Mouse (Mus musculus) hematopoietic stem cell, adult 5-6 weeks (primary cell): ENCODE measurements around the gene Ovol1. TPM values are rescaled to one million over a fixed set of nuclear protein-coding genes. Genes with fewer than 3 reads are reported as not detected.

Source experiments
- ATAC-seq, 2 experiments: fragments of 125-278 bp in 1 of 2; replicated peaks in 1 of 2; 2 replicates each; pipeline ENCODE4 v1.8.0; 2016 to 2017; ENCODE audit warnings: inconsistent platforms in 2 of 2, mild to moderate bottlenecking in 2 of 2, moderate number of reproducible peaks in 2 of 2, low read depth in 1 of 2, moderate TSS enrichment in 1 of 2; ENCODE audit not compliant: low FRiP score in 2 of 2, poor library complexity in 2 of 2, severe bottlenecking in 2 of 2, insufficient read depth in 1 of 2, low TSS enrichment in 1 of 2
- total RNA-seq: library from RNA; stranded (forward); fragments of 172-1452, 232-1000 nt; gene quantifications from 2 replicates; pipeline ENCODE4 v1.2.3, GENCODE M21; 2017

Ovol1 gene
- not detected in 2 replicates for total RNA-seq

DNA sequence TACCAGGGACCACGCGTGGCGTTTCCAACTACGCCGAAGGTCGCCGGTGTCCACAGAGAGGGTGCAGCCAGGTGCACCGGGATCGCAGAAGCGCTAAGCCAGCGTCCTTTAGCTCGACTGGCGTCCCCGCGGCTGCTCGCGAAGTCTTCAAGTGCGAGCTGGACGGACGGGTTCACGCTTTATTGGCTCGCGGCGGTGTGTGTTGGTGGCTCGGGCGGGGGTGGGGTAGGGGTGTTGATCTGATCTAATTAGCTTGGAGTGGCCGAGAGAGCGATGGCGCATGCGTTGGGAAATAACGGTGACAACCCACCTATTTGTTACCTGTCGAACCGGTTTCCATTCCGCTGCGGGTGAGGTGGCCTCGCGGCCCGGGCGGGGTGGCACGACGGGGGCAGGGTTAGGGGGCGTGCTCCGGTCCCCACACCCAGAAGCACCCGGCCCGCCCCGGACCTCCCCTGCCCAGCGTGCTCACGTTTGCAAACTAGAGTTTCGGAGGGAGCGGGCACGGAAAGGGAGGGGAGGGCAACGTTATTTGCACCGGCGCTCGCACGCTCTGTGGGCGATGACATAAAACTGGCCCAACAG, at the start of gene Ovol1:
Gene Ovol1 (minus strand): TSS at position 190 of the 585 bp plus-strand sequence.
- ATAC-seq: 0 out of 4 replicates have a peak, but pooled peaks of 1 of the 2 experiments have one; percentile 26

DNA sequence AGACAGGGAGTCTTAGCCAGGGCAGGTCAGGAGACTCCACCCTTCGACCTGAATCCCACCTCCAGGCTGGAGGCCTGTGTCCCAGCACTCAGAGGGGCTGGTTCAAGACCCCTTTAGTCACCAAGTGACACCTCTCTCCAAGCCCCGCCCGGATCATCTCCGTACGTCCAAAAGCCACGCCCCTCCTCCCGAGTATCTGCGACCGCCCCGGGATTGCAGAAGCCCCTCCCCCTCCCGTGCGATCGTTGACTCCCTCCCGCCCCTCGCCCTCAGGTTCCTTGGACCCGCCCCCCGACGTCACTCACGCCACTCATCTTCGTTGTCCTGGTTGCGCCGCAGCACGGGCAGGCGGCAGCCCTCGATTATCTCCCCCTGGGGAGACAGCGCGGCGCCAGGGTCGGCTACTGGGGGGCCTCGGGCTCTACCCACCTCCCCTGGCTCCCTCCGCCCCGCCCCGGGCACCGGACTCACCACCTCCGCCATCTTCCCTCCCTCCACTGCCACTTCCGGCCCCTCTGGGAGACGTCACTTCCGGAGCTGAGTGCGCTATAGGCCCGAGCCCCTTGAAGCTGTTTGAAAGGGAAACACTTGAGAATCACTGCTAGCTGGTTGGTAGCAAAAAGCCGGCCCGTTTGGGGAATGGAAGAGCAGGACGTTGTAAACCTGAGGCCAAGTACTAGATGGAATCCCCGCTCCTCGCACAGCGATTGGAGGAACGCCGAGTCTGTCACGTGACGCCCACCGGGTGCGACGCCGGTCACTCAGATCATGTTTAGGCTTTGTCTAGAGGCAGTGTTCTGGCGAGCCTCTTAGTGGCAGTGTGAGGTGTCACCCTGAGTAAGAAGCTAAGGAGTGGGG, 49.3 kb upstream of the Ovol1 start, which contains the start of gene Kat5:
Gene Kat5 (minus strand): TSS at position 691 of the 858 bp plus-strand sequence.
- peak; percentile 78 to 85 for ATAC-seq

DNA sequence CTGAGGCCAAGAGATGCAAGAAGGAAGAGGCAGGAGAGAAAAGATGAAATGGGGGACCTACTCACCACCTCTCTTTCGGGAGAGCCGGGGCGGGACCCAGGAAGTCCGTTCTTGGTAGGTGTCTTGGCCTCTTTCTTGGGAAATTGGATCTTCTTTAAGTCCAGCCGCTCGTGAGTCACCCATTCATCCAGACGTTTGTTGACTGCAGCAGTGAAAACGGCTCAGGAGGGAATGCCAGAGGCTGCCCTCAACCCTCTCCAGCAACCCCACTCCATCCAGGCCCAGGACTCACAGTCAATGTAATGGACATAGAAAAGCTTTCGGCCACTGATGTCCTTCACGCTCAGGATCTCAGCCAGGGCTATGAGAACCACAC, 48.7 kb upstream of the Ovol1 start:
- ATAC-seq: no peak

DNA sequence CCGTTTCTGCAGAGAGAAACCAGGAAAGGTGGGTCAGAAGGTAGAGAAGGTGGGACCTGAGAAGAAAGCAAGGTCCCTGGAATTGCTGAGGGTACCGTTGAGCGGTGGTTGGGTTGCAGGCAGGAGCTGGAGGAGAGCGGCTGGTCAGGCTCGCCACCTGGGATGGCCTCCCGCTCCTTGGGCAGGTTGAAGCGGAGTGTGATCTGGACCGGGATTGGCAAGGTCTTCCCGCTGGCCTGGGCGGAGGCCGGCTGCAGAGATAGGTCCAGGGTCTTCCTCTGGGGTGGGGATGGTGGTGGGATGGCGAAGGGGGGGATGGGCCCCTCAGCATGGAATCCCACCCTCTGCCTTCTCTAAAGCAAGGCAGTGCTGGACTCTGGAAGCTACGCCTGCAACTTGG, 48.3 kb upstream of the Ovol1 start:
- no peak for ATAC-seq

DNA sequence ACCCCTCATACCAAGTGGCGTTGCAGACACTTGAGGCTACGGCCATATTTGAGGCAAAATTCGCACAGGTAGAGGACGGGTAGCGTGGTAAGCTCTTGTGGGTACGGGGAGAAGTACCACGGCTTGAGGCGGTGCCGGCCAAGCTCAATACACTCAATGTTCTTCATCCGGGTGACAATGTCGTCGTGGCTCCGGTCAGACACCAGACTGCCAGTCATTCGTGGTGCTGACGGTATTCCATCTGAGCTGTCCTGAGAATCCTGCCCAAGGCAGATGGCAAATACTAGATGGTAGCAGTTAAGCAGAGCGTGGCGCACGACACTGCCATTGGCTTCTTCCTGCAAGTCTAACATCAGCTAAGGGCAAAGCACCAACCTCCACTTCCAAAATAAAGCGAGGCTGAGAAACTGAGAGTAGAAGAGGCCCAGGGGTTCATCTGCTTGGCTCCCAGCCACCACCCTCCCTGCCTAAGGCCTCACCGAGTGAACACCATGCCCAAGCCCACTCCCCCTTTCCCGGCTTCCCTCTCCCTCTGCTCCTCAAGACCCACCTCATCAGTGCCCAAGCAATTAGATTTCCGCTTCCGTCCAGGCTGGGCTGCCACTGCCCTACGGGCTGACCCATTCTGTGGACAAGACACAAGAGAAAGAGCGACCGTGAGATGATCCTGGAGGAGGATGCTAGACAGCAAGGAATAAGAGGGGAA, 47.4 kb upstream of the Ovol1 start:
- ATAC-seq: no peak

DNA sequence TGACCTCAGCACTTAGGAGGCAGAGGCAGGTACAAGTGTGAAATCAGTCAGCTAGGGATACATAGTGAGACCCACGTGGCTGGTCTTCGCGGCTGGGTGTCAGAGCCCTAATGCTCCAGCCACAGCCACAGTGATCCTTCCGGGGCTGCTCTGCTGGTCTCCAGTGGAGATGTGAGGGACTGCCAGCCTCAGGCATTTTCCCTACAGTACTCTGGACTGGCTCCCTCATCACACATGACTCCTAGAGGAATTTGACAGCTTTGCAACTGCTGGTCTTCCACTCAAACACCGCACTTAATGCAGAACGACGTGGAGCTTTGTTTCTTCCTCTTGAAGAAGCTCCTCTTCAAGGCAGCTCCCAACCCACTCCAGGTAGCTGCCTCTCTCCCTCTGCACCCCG, 45.8 kb upstream of the Ovol1 start:
- no peak for ATAC-seq

DNA sequence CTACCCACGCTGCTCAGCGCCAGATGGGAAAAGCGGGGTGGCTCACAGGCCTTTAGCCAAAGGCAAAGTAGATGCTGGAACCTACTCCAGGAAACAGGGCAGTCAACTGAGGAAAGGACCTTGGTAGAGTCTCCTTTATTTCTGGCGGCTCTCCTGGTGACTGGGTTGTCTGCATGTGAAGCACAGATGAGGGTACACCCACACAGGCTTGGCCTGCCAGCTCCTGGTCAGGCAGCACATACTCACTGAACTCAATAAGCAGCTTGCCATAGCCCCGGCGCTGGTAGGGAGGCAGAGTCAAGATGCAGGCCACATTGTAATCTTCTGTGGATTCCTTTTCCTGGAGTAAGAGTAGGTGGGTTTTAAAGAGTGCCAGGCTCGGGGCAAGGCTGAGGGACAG, 44.7 kb upstream of the Ovol1 start:
- ATAC-seq: no peak

DNA sequence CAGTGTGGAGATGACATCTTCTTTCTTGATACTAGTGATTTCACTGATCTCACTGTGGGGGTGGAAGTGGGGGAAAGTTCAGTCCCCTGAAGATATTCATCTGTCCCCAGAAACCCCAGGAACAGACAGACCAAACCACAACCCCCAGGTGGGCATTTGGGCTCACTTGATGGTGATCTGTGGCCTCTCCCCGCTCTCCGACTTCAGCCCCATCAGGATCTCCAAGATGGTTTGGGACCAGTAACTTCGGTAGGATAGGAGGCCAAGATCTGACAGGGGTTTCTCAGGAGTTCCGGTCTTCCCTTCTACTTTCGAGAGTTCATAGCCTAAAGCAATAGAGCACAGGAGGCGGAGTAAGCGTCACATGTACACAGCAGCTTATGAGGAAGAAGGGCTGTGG, 43.2 kb upstream of the Ovol1 start:
- no peak for ATAC-seq

DNA sequence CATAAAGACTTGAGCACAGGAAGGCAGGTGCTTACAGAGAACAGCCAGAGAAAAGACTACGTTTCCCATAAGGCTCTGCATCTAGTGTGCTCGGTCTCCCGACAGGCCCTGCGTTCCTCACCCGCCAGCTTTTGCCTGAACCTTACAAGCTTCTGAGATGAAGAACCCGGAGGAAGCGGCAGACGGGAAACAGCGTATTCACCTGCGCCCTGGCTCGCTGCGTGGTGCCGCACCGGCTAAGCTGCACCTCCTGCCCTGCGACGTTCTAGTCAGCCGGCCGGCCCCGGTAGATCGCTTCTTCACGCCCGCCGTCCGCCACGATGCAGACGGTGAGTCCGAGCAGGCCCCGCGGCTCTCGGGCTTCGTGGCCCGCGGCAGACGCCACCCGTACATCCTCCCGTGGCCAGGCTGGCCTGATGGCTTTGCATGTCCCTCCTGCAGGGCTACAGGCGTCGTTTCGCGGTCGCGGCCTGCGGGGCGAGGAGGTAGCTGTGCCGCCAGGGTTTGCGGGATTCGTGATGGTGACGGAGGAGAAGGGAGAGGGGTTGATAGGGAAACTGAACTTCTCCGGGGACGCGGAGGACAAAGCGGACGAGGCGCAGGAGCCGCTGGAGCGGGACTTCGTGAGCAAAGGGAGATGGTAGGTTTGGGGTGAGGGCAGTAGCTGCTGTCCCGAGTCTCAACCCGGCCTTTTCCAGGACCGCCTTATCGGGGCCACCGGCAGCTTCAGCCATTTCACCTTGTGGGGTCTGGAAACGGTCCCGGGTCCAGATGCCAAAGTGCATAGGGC, 41.5 kb upstream of the Ovol1 start, which contains the start of gene Rnaseh2c:
Gene Rnaseh2c (plus strand): TSS at position 122 of the 790 bp plus-strand sequence.
- peak; percentile 80 to 88 for ATAC-seq

DNA sequence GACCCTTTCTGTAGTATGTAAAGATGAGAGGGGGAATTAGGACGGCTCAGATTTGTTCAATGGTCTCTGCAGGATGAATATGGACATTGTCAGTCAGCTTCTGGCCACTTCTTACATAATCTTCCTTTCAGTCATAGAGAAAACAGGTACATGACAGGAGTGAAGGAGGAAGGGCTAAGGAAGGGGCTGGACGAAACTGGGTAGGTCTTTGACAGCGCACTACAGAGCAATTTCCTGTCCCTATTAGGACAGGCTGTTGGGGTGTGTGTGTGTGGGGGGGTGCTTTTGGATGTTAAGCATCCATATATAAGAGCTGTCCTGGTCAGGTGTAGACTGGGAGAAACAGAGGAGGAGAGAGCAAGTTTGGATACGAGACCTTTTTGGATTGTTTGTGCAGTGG, 38.8 kb upstream of the Ovol1 start:
- peak in 1 of 2 experiments; percentile 27; a peak in 1 of 4 replicates for ATAC-seq

DNA sequence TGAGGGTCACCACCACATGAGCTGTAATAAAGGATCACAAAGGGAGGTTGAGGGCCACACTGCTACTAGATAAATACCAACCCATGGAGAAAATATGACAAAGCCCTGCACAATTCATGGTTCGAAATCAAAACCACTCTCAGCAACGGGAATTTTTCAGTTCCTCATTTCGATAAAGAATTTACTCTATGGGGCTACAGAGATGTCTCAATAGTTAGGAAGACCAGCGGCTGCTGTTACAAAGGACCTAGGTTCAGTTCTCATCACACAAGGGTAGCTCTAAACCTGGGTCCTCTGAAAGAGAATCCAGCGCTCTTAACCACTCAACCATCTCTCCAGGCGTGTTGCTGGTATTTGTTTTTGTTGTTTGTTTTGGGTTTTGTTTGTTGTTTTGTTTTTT, 31.4 kb upstream of the Ovol1 start:
- no peak for ATAC-seq

DNA sequence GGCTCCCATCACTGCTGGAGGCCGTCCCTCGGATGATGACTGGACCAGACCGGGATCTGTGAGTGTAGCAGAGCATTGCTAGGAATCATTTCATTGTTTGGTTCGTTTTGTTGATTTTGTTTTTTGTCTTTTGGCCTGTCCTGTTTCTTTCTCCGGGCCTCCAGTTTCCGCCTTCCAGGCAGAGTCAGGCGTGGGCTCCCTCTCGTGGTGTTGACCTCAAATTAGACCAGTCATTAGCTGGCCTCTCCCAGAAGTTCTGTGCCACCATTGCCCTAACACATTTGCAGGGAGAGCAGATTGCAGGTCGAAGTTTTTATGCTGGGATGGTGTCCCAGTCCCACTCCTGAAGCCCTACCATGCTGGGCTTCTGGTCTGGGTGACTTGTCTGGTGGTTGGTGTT, 28.7 kb upstream of the Ovol1 start:
- ATAC-seq: no peak

DNA sequence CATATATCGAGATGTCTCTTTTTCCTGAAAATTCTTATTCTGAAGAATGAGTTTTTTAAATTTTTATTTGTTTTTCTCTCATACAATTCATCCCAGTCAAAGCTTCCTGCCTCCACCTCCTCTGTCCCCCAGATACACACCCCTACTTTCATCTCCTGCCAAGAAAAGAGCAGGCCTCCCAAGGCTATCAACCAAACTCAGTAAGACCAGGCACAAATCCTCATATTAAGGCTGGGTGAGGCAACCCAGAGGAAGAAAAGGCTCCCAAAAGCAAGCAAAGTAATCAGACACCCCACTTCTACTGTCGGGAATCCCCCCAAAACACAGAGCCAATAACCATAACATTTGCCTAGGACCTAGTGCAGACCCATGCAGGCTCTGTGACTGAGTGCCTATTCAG, 21.5 kb upstream of the Ovol1 start:
- no peak for ATAC-seq

DNA sequence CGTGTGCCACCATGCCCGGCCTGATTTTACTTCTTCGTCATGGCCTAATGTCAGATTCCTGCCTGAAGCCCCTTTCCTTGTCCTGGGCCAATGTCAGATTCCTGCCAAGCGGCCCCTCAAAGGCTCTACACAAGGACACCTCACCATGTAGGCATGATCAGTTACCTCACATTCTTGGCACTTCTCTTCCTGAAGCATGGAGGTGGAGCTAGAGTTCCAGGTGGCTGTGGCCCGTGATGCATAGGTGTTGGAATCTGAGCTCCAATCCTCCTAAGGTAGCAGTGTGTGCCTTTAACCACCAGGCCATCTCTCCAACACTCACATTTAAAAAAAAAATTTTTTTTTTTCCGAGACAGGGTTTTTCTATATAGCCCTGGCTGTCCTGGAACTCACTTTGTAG, 20.3 kb upstream of the Ovol1 start:
- ATAC-seq: no peak

DNA sequence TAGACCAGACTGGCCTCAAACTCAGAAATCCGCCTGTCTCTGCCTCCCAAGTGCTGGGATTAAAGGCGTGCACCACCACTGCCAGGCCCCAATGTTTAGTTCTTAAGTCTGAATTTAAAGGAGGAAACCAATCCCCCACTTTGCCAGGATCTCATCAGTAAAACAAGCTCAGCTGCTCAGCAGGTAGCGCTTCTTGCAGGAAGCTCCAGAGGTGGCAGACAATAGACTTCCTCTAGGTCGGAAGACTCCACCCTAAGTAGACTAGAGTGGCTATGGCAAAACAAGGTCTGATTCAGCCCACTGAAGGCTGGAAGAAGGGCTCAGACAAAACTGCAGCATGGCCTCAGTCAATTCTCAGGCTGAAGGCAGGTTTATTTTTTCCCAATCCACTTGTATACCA, 19.5 kb upstream of the Ovol1 start:
- ATAC-seq: no peak

DNA sequence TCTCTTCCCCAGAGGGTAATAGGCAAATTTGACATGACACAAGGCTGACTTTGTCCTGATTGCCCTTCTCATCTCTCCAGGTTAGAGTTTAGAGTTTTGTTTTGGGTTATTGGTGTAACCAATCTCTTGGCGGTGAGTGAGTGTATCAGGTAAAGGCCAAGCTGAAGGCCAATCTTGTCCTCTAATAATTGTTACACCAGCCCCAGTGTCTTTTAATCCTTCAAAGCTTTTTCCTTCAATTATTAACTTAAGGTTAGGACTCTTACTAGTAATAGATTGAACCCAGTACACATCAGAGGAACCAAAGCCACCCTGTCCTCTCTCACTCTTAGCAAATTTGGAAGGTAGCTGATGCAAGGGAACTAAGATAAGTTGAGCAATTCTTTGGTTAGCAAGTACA, 14.9 kb upstream of the Ovol1 start:
- no peak for ATAC-seq

DNA sequence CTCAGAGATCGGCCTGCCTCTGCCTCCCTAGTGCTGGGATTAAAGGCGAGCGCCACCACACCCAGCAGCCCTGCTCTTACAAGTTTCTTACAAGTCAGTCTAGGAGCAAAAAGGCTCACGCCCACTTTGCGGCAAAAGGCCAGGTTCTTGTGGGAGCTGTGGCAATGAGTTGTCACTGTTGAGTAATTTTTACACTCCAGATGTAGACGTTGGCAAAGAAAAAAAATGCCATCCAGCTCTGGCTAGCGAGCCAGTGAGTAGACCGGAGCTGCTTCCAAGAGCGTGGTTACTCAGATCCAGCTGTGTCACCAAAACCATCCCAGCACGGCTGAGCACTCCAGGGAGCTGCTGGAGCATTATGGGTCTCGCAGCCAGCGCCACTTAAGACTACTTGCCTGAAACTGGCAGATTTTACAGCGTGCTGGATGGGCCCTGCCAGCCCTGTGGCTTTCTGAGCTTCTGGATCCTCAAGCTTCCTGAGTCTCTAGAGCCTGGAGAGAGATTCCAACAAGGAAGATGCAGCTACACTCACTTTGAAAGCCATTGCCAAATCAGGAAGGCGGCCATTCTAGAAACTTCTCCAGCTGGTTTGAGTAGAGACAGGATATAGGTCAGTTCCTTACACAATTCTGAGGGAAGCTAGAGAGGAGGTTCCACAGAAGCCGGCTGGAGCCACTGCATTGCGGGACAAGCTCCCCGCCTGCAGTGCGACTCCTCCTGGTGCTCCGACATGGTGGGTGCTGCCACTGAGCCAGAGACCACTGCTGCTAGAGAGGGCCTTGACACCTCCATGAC, 12.1 kb upstream of the Ovol1 start:
- peak; percentile 29 to 34 for ATAC-seq
